Mouse (Mus musculus): ENCODE results near the gene St3gal2. TPM values are rescaled to one million over a fixed set of nuclear protein-coding genes. Genes with fewer than 3 reads are reported as not detected.
"Not testable (repeated sequence)": the region's sequence is repeated elsewhere in the genome, so short reads cannot be mapped to it uniquely, and the experiment has no call there.

The St3gal2 gene
- total and polyA plus RNA-seq, 3 experiments, result 14.2 to 29.5 (median 19.4) TPM

- no peak for DNase-seq
Observed at GRCm38 (mm10) chr8:110911576-110912570, 7.8 kb upstream of the St3gal2 start.

GRCm38 (mm10) chr8:110917415-110917814 is 2.3 kb upstream of the St3gal2 start:
- peak; percentile 80 for DNase-seq

DNA sequence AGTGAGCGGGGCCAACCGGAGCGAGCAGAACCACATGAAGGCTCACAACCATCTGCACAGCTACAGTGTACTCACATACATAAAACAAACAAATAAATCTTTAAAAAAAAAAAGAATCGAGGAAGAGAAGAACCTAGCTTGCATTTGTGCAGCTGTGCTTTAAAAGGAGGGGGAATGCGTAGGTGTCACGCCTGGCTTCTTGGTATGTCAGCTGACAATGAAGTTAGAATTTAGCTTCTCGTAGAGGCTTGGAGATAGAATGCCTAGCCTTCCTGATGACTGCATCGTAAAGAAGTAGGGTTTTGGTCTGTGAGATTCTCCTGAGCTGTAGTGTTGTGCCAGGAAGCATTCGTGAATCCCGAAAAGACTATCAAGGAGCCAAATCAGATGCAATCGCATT is 1.7 kb upstream of the St3gal2 start:
- no peak for DNase-seq

GRCm38 (mm10) chr8:110918460-110918859 is 1.3 kb upstream of the St3gal2 start:
- DNase-seq, result no peak

DNA sequence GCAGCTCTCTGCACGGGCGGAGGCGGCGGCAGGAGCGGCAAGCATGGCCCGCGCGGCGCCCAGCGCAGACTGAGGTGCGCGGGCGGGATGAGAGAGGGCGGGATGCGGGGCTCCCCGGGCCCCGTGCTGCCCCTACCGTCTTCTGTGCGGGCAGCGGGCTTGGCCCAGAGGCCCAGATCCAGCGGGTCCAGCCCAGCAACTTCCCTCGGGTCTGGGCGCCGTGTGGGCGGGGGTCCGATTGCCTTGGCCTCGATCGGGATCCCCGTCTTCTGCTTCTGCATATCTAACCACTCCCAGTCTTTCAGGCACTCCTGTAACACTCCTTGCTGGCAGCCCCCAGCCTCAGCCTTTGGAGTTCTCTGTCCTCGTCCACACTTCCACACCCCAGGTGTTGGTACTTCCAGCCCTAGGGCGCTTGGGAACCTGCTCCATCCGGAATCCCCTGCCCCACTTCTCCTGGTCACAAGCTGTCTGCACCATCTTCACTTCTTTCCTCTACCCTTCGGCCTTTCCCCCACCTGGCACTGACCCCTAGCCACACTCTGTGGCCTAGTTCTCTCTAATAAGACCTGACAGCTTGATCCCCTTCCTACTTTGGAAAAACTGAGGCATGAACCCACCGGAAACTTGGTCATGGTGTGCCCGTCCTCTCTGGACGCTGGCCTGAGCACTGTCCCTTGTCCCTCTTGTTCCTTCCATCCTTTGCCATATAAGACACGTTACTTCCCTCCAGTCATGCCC is 480 bp downstream of the St3gal2 start:
- DNase-seq, result no peak

DNA sequence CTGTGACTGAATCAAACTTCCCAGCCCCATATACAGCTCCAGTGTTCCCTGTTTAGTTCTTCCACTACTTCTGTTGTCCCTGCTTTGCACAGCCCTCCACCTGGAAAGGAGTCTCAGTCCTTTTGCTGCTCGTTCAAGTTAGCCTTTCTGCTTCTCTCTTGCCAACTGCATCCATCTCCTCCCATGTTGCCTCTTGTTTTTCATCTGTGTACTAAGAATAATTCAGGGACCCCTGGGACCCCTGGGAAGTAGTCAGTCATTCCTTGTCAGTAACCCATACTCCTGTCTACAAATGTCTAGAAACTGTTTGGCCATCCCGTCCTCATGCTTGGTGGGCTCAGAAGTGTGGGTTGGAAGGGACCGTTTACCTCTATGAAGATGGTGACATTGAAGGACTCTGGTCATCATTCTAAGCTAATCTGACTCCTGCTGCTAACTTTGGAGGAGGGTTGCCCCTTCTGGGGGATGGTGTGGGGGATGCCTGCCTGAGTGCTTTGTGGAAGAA is 1.1 kb downstream of the St3gal2 start:
- no peak for DNase-seq

- DNase-seq, result peak; percentile 49
Observed at GRCm38 (mm10) chr8:110921492-110922230, 1.9 kb downstream of the St3gal2 start.

GRCm38 (mm10) chr8:110925691-110926140 is 6.0 kb downstream of the St3gal2 start:
- no peak for DNase-seq

- DNase-seq, result no peak
Observed at GRCm38 (mm10) chr8:110926690-110927089, 7.0 kb downstream of the St3gal2 start.

GRCm38 (mm10) chr8:110928435-110928834 is 8.7 kb downstream of the St3gal2 start:
- DNase-seq, result no peak

DNA sequence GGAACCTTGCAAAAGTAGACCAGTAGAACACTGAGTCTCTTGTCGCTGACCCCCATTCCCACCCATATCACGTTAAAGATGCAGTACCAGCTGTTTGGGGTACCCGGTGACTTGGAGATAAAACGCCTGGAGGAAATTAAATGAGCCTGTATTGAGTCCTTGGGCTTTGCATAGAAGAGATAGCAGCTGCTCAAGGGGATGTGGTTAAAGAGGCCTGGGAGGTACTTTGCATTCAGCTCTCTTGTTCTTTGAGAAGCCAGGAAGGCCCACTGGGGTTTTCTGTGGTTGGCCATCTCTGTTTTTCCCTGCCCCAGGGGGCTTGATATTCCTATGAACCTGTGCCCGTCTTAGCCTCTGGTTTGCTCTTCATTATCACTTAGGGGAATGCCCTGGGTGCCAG is 9.3 kb downstream of the St3gal2 start:
- DNase-seq, result no peak

GRCm38 (mm10) chr8:110929672-110930071 is 9.9 kb downstream of the St3gal2 start:
- not testable (repeated sequence) for DNase-seq

DNA sequence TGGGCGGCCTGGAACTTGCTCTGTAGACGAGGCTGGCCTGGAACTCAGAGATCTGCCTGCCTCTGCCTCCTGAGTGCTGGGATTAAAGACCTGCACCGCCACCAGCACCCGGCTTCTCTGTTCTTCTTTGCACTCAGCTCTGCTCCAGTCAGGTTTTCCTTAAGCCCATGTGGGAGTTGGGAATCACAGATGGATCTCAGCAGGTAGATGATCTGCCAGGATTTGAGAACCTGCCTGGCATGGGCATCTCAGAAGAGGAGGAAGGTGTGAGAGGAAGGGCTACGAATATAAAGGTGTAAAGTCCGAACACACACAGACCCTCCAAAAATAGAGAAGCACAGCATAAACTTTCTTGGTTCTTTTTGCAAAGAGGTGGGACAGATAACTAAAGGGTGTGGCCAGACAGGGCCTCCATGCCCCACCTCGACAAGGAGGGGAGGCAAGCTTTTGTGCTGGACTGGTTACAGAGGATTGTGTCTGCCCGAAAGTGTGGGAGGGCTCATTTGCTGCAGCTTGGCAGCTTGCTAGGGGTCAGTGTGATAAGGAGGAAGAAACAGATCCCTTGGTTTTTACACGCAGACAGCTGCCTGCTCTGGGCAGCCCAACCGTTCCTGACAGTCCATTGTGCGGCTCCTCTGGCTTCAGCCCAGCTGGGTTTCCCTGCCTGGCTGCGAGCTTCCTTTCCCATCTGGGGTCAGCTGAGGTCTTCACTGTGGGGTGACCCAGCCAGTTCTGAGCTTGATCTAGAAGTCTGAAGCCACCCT is 11.6 kb downstream of the St3gal2 start:
- peak; percentile 69 for DNase-seq

GRCm38 (mm10) chr8:110932444-110932843 is 12.7 kb downstream of the St3gal2 start:
- no peak for DNase-seq

GRCm38 (mm10) chr8:110933272-110933671 is 13.6 kb downstream of the St3gal2 start:
- DNase-seq, result no peak

- no peak for DNase-seq
Observed at GRCm38 (mm10) chr8:110936217-110936616, 16.5 kb downstream of the St3gal2 start.

DNA sequence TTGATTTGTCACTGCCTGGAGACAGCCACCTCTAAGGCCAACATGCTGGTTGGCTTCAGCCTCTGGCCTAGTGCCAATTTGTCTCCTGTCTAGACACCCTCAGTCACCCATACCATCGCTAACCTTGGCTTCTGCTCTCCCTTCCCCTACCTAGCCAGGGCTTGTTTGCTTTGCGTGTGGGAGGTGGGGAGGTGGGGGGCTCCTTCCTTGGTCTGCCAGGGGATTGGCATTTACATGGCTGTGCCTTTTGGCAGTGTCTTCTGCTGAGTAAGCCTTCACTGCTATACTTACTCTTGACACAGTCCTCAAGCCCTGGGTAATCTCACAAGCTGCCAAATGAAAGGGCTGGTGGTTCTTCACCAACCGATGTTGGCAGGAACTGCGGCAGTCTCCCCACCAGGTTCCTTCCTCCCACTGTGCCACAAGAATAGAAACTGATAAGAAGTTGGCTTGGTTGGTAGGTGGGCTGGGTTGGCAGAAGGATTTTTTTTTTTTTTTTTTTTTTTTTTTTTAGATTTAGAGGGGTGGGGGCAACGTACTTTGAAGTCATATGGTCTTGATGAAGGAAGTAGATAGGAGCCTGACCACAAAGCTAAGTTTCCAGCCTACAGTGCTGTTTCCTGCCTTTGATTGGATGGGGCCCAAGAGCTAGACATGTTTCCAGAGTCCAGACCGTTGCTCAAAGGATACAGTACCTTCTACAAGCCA is 19.3 kb downstream of the St3gal2 start:
- DNase-seq, result peak; percentile 50

- DNase-seq, result no peak
Observed at GRCm38 (mm10) chr8:110940682-110941452, 21.1 kb downstream of the St3gal2 start.

GRCm38 (mm10) chr8:110941453-110941948 is 21.8 kb downstream of the St3gal2 start:
- DNase-seq, result peak; percentile 88
